Mouse (Mus musculus) frontal cortex, postnatal 14 days (tissue): Measurements from ENCODE around the gene Mogat2.
A peak's percentile ranks its signal among the peaks of the same experiment; 100 is the strongest.

Experiments used
- DNase-seq, 2 experiments: peaks; one replicate each; pipeline ENCODE4 v3.0.0; 2022; ENCODE audit warnings: low spot score in 2 of 2

Gene Mogat2

DNA sequence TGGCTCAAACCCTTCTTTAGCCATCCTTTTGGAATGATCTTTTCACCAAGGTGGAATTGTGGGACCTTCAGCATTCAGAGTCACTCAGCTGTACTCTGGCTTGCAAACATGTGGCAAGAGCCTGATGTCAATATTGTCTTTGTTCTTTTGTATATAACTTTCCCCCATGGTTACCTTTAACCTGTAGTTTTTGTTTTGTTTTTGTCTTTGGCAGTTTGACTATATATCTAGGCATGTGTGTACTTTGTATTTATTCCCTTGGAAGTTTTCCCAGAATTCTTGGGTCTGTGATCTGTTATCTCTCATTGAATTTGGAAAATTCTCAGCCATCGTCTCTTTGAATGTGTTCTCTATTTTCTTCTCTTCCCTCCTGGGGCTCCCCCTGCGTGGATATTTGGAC lies 43.9 kb downstream of the Mogat2 start:
- no peak for DNase-seq

DNA sequence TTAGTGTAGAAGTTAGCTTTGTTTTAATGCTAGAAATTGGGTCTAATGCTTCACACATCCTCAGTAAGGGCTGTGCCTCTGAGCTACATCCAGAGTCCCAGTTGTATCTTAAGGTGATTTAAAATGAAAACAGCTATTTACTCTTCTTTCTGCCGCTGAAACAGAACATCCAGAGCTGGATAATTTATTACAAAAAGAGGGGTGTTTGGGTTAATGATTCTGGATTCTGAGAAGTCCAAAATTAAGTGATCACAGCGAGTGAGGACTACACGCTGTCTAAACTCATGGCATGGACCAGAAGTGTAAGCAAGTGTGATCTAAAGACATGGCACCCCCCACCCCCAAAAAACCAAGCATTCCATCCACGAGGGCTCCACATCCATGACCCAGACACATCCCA lies 44.5 kb downstream of the Mogat2 start:
- DNase-seq = no peak

DNA sequence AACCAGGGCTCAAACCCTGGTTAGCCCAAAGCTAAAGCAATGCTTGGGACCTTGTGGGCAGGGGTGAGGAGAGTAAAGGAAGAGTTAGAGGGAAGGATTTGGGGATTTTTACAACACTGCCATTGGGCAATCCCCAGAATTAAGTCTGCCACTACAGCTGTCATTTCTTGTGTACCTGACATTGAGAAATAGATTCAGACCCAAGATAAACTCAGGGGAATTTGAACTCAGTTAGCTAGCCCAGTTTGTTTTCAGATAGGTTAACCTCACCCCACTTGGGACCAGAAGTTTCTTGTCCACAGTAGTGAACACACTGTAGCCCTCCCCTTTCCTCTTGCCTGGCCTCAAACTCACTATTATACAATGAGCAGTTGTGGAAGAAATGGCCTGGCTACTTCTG lies 47.0 kb downstream of the Mogat2 start:
- DNase-seq = no peak

DNA sequence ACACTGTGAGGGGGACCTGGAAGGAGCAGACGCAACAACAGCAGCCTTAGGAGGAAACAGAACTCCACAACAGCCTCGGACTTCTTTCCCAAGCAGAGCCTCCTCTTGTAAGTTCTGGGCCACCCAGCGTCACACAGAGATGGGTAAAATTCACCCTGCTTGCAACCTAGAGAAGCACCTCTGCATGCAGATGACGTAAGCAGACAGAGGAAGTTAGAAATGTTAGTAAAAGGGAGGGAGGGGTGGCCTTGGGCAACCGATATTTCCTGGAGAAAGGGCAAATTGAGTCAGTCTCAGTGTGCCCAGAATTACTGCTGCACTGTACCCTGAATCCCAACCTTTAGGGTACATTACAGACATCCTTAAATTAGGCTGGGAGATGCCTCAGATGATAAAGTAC lies 48.5 kb downstream of the Mogat2 start:
- DNase-seq = no peak

DNA sequence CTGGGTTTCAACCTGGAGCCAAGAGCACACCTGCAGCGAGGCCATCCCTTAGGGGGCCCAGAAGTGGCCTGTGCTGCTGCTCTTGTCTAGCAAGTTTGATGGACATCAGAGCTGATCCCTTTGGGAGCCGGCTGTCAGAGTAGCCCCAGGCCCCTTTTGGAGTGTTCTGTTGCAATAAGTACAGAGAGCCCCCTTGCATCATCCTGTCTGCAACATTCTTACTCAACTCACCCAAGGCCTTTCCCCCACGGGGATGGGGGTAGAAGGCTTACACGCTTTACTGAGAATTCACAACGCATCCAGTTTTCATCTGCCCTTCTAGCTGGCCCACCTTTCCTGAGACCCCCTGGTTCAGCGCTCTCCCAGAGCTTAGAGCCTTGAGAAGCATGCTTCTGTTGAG lies 49.8 kb downstream of the Mogat2 start:
- no peak for DNase-seq

DNA sequence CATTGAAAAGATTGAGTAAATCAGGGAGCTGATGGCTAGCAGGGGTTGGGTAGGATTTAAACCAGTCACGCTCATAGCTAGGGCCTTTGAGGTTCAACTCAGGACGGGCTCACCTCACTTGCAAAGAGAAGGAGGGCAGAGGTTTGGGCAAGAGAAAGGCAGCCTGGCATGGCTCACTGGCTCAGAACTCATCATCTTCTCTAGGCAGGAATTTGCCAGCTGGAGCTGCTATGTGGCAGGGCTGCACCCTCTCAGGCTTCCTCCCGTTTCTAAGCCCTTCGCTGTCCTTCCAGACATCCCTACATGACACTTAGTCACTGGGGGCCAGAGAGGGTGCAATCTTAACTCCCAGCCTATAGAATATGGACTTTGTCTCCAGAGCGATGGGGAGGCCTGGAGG lies 51.0 kb downstream of the Mogat2 start:
- DNase-seq = no peak

DNA sequence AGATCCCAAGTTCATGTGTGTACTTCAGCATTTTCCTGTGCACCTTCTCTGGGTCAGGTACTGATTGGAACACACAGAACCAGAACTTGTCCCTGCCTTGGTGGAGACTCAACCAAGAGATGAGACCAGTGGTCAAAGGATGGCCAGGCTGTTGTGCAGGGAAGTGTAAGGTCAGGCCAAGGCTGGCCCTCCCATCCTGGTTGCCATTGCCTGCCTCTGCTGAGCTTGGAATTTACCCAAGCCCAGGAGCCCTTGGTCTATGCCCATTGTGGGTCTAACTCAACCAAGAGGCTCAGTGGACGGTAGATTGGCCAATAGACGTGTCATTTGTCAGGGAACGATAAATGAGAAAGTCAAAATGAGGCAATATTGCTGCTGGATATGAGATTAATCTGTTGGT lies 53.0 kb downstream of the Mogat2 start:
- no peak for DNase-seq

DNA sequence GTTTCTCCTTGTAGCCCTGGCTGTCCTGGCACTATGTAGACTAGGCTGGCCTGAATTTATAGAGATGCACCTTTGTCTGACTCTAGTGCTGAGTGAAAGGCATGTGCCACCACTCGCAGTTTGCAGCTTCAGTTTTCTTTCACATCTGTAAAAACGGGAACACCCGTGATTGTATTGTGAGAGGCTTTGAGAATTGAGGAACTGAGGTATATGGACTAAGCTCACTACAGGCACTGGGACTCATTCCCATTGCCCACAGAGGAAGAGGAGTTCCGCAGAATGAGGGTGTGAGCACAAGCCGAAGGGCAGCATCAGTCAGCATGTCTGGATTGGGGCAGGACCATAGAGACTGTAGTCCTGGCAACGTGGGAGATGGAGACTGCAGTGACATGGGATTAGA lies 54.7 kb downstream of the Mogat2 start:
- DNase-seq = no peak

DNA sequence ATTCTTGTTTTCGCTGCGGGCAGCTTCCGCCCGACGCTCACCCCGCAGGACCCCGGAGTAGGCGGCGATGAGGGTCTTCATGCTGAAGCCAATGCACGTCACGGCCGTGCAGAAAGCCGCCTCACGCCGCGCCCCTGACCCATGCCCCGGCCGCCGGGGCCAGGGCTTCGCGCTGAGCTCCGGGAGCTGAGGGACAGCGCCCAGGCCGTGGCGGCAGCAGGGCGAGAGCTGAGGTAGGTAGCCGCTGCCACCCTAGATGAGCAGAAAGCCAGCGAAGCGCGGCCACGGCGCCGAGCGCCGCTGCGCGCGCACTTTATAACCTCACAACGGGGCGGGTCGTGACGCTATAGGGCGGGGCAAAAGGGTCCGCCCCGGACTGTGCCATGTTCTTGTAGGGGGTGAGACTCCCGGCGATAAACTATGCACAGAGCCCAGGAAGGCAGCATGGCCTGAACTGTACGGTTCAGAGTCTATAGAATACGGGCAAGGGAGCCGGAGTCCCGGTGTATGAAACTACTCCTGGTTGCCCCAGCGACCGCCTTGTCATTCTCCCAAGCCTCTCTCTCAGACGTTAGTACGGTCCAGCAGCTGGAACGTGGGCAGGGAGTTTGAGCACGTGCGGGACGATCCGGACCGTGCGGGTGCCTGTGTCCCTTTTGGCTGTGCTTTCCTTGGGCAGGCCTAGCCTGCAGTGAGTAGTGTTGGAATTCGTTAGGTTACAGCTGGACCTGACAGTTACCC lies 55.8 kb downstream of the Mogat2 start, which contains the start of gene Dgat2:
Gene Dgat2 (minus strand): TSS at position 288 of the 741 bp plus-strand sequence.
- DNase-seq = peak; percentile 86 to 92

DNA sequence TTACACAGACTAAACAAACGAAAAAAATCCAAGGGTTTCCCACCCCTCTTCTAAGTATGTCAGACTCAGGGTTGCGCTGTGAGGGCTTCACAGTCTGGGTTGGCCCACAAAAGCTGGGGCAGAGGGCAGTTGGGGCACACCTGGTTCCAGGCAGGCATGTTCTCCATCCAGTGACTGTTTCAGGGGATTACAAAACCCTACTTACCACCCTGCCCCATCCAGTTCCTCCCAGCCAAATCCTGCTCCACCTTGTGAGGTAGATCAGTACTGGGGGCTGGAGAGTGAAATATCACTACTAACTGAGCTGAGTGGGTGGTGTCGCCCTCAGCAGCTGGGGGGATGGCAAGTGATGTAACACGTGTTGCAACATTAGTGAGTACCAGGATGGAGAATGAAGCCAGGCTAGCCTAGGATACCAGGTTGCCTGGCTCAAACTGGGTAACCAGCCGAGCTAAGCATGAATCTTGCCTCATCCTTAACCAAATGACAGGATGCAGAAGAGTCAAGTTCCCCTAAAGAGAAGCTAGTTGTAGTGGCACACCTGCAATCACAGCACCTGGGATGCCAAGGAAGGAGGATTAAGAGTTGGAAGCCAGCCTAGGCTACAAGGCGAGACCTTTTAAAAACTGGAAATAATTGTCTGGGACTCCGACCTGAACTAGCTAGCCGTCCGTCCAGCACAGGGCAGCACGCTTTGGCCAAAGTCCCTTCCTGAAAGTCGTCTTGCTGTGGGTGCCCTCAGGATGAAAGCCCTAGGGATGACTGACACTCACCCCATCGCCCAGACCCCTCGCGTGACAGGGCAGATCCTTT lies 56.6 kb downstream of the Mogat2 start:
- DNase-seq = peak in 1 of 2 experiments; percentile 37

DNA sequence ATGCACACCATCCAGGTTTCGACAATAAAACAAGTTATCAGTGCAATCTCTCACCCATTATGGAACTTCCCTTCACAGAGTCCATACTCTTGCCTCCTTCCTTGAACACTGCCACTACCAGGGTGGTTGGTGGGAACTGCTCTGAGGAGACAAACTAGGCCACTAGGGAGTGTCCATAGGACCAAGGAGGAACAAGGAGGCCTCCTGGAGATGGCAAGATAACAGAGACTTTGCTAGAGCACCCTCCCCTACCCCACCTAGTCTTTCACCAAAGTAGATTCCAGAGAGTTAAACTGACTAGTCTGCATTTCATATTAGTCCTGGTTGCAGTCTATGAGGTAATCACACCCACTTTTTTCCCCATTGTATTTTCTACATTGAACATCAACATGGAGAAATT lies 58.3 kb downstream of the Mogat2 start:
- DNase-seq = no peak

DNA sequence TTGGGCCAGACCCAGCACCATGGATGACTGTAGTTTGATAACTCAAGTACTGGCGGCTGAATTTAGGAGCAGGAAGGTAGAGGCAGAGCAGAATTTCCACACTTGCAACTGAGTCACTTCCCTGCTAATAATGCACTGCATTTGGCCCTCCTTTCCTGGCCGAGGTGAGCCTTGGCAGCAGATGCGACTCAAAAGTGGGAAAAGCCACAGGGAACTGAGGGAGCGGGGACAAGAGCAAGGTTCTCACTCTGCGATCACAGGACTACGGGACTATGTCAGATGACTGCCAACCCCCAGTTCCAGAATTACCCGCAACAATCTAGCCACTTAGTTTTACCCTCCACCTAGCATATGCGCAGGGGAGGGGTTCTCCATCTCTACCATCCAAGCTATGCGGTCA lies 59.1 kb downstream of the Mogat2 start:
- DNase-seq = no peak

DNA sequence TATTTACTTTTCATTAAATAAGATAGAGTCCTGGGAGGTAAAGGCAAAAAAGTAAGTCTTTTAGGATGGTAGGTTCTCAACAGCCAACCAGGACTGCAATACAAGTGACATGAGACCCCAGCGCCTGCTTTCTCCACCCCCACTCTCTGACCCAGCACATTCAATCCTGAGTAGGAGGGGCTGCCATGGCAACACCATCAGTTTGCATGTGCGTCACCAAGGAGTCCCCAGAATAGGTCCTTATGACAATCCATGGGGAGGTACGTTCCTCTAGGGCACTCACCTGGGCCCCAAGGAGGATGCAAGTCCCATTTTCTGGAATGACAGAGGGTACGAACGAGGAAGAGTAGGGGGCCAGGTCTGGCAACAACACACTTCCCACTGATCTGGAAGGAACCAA lies 61.0 kb downstream of the Mogat2 start:
- DNase-seq = peak in 1 of 2 experiments; percentile 34

DNA sequence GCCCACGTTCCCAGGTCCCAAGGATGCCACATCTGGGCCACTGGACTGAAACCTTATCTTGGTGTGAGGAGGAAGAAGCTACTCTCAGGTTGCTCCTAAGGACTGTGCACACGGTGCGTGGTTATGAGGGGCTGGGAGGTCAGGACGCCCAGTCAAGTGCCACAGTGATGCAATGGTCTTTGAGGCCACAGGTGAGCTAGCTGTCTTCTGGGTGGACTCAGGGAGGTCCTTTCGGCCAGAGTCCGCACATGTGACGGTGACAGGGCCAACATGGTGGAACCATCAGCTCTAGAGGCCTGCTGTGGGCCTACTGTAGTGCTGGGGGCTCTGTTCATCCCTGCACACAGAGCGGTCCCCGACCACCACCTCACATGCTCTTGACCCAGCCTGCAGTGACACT lies 62.8 kb downstream of the Mogat2 start:
- DNase-seq = no peak

DNA sequence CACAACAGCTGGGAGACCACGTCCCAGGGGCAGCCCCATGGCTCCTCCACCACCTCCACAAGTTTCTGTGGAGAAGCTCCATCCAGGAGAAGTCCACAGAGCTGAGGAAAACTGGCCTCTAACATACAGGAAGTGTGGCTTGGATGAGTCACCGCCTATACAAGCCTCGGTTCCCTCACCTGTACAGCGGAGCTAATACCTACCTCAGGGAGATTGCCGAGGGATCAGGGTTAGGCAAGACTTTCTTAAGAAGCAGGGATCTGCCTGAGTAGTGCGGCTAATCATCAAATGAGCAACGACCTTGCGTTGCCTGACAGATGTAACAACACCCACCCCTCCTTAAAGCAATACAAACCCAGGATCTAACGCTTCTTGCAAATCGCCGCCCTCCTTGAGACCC lies 63.3 kb downstream of the Mogat2 start:
- DNase-seq = no peak

DNA sequence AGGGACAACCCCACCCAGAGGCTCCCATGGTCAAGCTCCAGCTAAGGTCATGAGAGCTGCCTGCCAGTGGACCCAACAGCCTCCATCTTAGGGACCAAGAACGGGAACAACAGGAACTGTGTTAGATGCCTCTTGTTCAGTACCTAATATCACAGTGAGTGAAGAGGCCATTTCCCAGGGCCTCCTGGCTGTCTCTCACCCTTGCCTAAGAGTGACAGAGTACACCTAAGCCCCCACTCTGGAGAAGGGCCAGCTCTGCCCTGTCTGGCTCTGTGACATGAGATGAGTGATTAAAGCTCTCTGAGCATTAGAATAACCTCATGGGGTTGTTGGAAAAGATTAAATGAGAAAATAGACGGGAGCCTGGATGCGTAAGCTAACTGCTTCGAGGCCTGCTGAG lies 64.4 kb downstream of the Mogat2 start:
- DNase-seq = no peak

DNA sequence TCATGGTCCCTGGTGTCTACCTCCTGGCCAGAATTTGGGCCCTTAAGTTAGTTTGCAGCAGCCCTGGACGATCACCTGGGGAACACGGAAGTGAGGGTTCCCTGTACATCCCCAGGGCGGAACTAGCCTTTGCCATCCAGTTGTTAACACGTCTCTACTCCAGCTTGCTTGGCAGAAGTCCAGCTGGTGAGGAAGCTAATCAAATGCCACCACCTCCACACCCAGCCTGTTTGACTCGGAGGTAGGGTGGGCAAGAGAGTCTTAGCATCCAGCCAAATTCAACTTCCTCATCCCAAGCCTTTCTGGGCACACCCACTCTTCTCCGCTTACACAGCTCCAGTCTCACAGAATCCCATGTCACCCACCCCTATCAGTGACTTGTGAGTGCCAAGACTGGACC lies 65.5 kb downstream of the Mogat2 start:
- DNase-seq = peak in 1 of 2 experiments; percentile 5

DNA sequence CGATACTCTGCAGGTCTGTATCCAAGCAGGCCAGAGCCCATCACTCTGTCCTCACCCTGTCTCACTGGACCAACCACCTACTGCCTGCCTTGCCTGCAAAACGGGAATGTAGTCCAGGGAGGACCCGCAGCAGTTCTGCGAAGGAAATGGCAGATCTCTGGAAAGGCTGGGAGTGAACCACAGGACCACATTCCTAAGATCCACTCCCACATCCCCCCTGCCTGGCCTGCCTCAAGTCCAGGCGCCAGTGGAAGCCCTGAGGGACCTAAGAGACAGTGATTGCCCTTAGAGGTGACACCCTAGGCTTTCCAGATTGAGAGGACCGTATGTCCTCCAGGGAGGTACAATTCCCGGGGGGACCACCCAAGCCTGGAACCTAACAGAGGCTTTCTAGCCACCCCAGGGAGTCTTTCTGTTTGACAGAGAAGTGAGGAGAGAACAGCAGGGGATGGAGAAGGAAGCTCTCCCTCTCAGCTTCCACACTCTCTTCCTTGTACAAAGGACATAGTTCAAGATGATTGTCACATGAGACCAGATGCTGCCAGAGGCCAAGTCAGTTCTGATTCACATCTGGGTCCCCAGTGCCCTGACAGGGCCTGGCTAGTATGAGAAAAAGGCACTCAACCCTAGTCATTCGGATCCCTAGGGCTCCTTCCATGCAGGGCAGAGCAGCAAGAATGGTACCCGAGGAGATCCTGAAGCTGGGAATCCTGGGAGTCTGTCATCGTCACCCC lies 66.5 kb downstream of the Mogat2 start:
- no peak for DNase-seq

DNA sequence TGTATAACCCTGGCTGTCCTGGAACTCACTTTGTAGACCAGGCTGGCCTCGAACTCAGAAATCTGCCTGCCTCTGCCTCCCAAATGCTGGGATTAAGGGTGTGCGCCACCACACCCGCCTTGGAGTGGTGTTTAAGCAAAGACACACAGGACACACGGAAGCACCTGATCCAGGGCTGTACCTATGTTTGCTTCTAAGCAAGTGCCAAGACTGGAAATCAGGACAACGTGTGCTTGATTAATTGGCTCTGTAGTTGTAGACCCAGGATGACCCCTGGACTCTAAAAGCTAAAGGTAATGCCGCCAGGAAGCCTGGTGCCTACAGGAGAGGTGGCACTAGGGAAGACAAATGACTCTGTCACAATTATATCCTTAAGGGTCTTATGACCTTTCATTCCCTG lies 67.9 kb downstream of the Mogat2 start:
- no peak for DNase-seq

DNA sequence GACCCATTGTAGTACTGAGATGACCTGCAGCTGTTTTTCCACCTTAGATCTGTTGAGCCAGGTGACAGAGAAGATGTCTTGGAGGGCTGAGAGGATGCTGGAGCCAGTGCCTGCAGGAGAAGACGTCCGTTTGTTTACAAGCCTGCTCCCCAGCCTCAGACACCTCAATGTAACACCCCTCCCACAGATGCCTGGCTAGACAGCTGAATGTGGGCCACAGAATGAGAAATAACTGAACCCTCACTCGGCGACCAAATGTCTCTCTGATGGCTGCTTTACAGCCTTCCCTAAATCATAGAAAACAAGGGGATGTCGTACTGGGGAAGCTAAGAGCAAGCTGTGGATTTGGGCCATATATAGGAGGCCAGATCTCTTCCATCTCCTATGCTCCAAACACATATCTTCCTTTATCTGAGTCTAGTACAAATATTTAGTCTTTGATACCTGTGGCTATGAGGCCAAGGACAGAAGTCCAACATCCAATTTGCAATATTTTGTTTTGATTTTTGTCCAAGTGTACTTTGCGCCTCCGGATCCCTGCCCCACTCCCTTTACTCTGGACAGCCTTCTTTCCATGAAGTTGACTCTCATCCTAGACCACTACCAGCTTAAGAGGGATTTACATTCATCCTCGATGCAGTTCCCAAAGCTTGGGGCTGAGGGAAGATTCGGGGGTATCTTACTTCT lies 68.6 kb downstream of the Mogat2 start:
- no peak for DNase-seq
